Mouse (Mus musculus): ENCODE data around the gene Catspere2. TPM values are rescaled to one million over a fixed set of nuclear protein-coding genes. Genes with fewer than 3 reads are reported as not detected.

The Catspere2 gene
- polyA plus RNA-seq (2012; rRNA removed) = 0.11 TPM in 2 replicates

DNA sequence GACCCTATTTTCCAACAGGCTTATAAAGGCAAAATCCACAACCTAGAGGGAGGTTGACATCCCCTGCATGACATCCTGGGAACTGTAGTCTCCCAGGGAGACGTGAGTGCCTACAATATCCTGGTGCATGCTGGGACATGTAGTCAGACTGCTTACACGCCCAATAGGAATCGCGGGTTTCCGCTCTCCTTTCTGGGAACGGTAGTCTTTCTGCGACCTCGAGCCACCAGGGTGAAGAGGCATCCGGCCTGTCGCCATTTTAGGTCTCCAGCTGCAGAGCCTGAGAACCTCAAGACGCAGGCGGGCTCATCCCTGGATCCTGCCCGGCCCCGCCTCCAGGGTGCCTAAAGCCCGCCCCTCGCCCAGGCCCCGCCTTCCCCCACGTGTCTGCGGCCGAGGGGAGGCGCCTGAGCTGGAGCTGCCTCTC is at the start of gene Catspere2:
Catspere2 (plus strand) TSS at position 400 of the 427 bp plus-strand sequence.

DNA sequence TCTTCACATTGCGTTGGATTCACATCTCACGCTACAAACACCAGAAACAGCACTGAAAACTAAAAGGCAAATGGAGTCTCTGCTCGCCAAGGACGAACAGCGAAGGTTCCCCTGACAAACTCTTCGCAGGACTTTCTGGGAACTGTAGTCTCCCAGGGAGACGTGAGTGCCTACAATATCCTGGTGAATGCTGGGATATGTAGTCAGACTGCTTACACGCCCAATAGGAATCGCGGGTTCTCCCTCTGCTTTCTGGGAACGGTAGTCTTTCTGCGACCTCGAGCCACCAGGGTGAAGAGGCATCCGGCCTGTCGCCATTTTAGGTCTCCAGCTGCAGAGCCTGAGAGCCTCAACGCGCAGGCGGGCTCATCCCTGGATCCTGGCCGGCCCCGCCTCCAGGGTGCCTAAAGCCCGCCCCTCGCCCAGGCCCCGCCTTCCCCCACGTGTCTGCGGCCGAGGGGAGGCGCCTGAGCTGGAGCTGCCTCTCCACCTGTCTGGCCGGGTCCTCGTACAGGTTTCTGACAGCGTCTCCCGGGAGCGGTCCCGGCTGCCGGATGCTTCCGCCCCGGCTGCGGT is 204.1 kb downstream of the Catspere2 start, which contains the start of gene Desi2:
Desi2 (plus strand) TSS at position 202 of the 576 bp plus-strand sequence.

Other genes with a start within 250 kb of the Catspere2 start
- 7.4 and 8.8 TPM in 2 replicates for gene Adss, start 186.9 kb upstream of the Catspere2 start, polyA plus RNA-seq (2012; rRNA removed)
- gene Desi2, start 204.0 kb downstream of the Catspere2 start, polyA plus RNA-seq (2012; rRNA removed) = 5.3 and 6.4 TPM in 2 replicates